ENCODE assay signal across 8 mouse cellular contexts in genomic region chr5:92137239-92138046, GRCm38 (mm10). TPM values are rescaled to one million over a fixed set of nuclear protein-coding genes. Genes with fewer than 3 reads are reported as not detected.
DNase-seq lines count a peak whose midpoint lies in the region; ATAC-seq lines count a peak whose summit lies in the region.

Gene Uso1 (plus strand): TSS chr5:92137938.

- no peaks in the 10 kb centered on the region for H3K27me3 ChIP-seq in heart, embryonic 10.5 days (ENCODE audit: insufficient read depth, poor library complexity, severe bottlenecking)
- H3K27me3 ChIP-seq in kidney, embryonic 15.5 days = no peaks in the 10 kb centered on the region

- peaks cover 22% of the 10 kb centered on the region for H3K4me1 ChIP-seq in heart, embryonic 10.5 days
- peaks cover 22% of the 10 kb centered on the region for H3K4me1 ChIP-seq in kidney, embryonic 15.5 days

- peak; percentile 96 for ATAC-seq in erythroblast, adult 5-6 weeks (replicated peaks; ENCODE audit: low FRiP score, poor library complexity, severe bottlenecking)
- peak; percentile 98 for ATAC-seq in kidney, embryonic 15.5 days (replicated peaks; ENCODE audit: low FRiP score)
- peak; percentile 96 for ATAC-seq in monocyte, adult 5-6 weeks (replicated peaks; ENCODE audit: insufficient number of reproducible peaks, low FRiP score, low TSS enrichment, poor library complexity, severe bottlenecking)

- 2% methylated on average over 43 of the region's 59 CpGs for WGBS in heart, embryonic 10.5 days
- WGBS in kidney, embryonic 15.5 days = 1% methylated on average over 57 of the region's 59 CpGs

- H3K4me3 ChIP-seq in heart, embryonic 10.5 days = peak within 1 kb of the TSS; percentile 91
- H3K4me3 ChIP-seq in kidney, embryonic 15.5 days (replicated peaks) = peak within 1 kb of the TSS; percentile 91

- peak within 1 kb of the TSS; percentile 93 for H3K27ac ChIP-seq in heart, embryonic 10.5 days
- peak within 1 kb of the TSS; percentile 82 for H3K27ac ChIP-seq in kidney, embryonic 15.5 days

- H3K9ac ChIP-seq in kidney, embryonic 15.5 days = peak within 1 kb of the TSS; percentile 86

- peak; percentile 98 for DNase-seq in B cell, adult 2 months
- DNase-seq in brain, adult 2 months (ENCODE audit: low read depth, low spot score) = peak; percentile 99
- DNase-seq in heart, embryonic 10.5 days (ENCODE audit: low spot score) = peak; percentile 100
- DNase-seq in liver = peak; percentile 100
- DNase-seq in spleen, postnatal 4 days (ENCODE audit: low spot score in 2 of 2) = peak; percentile 100

- peak within 1 kb of the TSS; percentile 79 for H3K4me2 ChIP-seq in kidney, embryonic 15.5 days

- 0 out of 2 replicates have a peak, but pooled peaks cover 5% of the 10 kb centered on the region for H3K36me3 ChIP-seq in heart, embryonic 10.5 days
- H3K36me3 ChIP-seq in kidney, embryonic 15.5 days = no peaks in the 10 kb centered on the region

- H3K9me3 ChIP-seq in heart, embryonic 10.5 days = no peaks in the 10 kb centered on the region
- H3K9me3 ChIP-seq in kidney, embryonic 15.5 days (replicated peaks) = no peaks in the 10 kb centered on the region

RNA-seq across cellular contexts. Expression of gene Uso1, which starts in this region (rescaled TPM):
- 19.8 and 29.9 TPM in 2 replicates for total RNA-seq in erythroblast, adult 5-6 weeks (2015; ENCODE audit: low replicate concordance)
- 20.4 and 34.8 TPM in 2 replicates for total RNA-seq in erythroblast, adult 5-6 weeks (2017; ENCODE audit: low replicate concordance)
- polyA plus RNA-seq in heart, embryonic 10.5 days (2016; fragmentation: Nextera tagmentation; extraction: Ambion mirVana) = 40.4 and 48.9 TPM in 2 replicates
- 42.9 and 46.5 TPM in 2 replicates for polyA plus RNA-seq in kidney, embryonic 15.5 days (2015; fragmentation: Nextera tagmentation; extraction: Ambion mirVana)
- 16.5 to 45.5 TPM (median 28.5 TPM) in 3 replicates for total RNA-seq in monocyte, adult 5-6 weeks (2017)

Comparison
In these comparisons a context has a peak if more than half of its experiments do, and no peak if none do; other contexts are left out.
1. Peak in every context shown above with its lines: DNase-seq, ATAC-seq, H3K4me3 ChIP-seq and H3K27ac ChIP-seq.